Mouse (Mus musculus): ENCODE measurements around the gene Atg5.

Atg5 gene

DNA sequence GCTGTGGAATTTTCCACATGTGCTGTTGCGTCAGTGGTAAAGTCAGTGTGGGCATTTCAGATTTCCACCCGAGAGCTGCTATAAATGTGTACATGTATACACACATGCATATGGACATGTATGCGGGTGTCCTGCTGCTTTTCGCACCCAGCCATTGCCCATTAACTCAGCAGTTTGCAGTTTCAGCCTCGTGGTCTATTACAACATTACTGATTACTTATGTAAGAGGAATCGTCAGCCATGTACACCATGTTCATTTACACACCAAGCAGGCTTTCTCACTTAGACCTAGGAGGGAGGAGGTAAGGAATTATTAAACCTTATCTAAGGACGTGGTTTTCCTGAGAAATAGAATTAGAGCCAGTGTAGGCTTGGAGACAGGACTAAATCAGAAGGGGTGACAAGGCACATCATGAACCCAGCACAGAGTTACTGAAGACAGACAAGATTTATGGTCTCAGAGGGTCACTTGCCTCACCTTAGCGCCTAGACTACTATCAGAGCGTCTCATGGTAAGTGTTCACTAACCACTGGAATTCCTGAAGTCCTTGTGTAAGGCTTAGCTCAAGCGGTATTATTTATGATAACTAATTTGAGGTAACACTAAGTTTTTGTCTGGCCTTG, 79.5 kb downstream of the Atg5 start:
- in situ Hi-C loops (cut with MboI, MseI): loop anchor here (25.0 kb wide), 1 partner anchor 665 kb away; no protein-coding TSS in a partner anchor

DNA sequence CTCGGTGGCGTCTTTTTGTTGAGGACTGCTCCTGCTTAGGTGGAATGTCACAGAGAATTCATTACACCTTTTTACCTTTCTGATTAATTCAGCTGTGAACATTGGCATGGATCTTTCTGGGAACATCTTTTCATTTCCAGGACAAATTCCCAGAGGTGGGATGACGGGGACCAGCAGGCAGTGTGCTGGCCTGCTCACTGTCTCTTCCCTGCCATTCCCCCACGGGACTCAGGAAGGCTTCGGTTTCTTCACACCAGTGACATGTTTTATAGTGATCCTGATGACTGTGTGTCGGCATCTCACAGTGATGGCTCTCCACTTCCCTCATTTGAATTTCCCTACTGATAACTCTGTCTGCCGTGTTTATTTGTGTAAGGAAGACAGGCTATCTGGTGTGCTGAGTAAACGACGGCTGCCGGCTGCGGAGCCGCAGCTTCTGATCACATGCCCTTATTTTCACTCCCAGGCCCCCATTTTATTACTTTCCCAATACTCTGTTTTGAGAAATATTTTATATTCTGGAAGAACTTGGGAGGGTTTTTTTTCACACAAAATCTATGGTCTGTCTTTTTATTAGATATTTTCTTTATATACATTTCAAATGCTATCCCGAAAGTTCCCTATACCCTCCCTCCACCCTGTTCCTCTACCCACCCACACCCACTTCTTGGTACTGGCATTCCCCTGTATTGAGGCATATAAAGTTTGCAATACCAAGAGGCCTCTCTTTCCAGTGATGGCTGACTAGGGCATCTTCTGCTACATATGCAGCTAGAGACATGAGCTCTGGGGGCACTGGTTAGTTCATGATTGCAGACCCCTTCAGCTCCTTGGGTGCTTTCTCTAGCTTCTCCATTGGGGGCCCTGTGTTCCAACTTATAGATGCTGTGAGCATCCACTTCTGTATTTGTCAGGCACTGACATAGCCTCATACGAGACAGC, 80.6 kb downstream of the Atg5 start:
- in situ Hi-C loops (cut with MboI, MseI): loop anchor here (25.0 kb wide), 1 partner anchor 664 kb away; no protein-coding TSS in a partner anchor

DNA sequence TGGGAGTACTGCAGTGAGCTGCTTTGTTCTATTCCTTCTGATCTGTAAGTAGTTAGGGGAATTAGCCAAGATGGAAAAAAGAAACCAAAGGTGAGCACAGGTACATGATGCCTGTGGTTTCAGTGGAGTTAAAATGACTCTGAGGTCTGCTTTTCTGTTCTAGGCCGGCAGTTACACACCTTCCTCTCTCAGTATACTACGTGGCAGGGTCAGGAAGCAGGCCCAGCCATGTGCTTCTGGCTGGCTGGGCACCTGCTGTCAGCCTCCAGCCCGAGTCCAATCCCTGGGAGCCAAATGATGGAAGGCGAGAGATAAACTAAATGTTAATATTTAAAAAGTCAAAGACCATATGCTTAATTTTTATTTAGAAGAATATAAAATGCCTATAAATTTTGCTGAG, 85.3 kb downstream of the Atg5 start:
- in situ Hi-C loops (cut with MboI, MseI): no loop called here

DNA sequence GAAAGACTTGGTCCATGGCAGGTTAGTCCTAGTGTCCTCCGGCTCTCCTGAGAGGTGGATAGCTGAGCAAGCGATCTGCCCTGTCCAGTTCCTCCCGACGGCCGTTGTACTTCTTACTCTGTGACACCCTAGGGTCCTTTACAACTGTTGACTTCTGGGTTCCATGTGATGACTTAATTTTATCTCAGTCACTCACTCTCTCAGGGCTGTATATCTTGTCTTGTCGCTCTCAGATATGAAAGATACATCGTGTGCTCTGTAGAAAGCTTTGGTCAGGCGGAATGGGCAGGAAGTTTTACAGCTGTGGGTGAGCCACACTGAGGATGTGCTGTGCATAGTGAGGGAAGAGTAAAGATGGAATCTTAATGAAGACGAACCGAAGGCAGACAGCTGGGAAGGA, 86.2 kb downstream of the Atg5 start:
- in situ Hi-C loops (cut with MboI, MseI): no loop called here

DNA sequence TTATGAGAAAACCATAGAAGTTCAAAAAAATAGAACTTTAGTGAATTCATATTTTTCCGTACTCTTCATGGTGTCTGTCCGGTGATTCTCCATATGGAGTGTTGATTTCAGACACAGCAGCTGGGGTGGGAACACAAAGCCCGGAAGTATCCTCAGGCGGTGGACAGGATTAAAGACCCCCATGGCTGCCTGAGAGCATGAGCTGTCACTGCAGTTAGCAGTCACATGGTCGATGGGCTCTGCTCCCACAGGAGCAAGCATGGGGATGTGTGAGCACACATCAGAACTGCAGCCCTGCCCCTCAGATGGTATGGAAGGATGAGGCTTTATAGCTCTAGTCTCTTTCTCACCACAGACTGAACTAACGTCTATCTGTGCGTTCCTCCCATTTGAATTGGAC, 87.1 kb downstream of the Atg5 start:
- in situ Hi-C loops (cut with MboI, MseI): no loop called here

DNA sequence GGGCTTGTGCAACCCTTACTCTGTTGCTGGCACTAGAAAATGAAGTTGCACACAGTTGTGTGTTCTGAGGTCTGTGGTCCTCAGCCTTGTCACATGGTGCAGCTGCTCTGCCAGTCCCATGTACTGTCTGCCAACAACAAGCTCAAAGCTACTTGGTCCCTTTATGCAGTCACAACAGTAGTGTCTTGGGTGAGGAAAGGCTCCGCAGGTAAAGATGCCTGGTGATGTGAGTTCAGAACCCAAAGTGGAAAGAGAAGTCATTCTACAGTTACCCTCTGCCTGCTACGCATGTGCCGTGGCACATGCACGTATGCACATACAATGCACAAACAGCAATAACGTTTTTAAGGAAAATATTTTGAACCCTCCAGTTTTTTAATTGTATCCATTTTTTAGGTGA, 88.5 kb downstream of the Atg5 start:
- in situ Hi-C loops (cut with MboI, MseI): no loop called here

DNA sequence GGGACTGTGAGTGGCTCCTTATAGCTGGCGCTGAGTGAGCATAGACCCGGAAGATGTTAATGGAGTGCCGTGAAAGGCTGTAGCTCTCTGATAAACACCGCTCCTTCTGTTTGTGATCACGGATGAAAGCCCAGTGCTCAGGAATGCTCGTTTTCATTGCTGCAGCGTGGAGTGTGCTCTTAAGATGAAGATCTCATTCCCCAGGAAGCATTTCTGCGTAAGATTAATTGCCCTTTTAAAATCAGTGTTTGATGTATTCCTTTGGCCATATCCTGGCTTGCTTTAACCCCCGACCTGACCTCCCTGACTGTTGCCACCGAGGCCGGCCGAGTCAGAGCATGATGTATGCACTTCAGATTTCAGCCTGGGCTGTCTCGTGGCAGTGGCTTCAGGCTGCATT, 89.2 kb downstream of the Atg5 start:
- in situ Hi-C loops (cut with MboI, MseI): no loop called here

DNA sequence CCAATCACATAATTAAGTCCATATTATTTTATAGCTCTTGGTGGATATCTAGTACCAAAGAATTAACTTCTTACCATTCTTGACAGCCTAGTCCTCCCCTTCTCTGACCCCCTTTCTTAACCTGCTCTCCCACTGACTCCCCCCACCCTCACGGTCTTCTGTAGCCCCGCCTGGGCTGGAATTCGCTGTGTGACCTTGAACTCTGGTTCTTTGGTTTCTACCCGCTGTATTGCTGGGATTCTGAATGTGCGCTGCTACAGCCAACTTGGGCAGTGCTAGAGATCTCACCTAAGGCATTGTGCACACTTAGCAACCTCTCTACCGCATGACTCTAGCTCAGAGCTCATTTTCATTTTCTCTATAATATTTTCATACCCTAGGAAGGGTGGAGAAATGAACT, 90.7 kb downstream of the Atg5 start:
- in situ Hi-C loops (cut with MboI, MseI): no loop called here

DNA sequence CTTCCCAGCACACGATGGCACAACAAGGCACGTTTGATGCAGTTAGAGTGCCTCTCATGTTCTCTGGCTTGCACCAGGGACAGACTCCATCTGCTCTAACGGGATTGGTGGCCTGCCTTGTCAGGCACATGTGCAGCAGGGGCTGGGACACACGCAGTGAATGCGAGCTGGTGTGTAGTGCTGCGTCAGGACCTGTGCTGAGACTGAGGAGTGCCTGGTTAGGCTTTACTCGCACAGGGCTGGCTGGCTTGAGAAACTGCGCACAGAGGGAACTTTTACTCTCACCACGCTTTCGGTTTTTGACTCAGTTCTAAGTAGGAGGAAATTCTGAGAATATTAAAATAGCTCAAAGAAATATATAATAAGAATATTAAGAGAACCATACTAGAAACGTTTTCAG, 92.5 kb downstream of the Atg5 start:
- in situ Hi-C loops (cut with MboI, MseI): no loop called here

DNA sequence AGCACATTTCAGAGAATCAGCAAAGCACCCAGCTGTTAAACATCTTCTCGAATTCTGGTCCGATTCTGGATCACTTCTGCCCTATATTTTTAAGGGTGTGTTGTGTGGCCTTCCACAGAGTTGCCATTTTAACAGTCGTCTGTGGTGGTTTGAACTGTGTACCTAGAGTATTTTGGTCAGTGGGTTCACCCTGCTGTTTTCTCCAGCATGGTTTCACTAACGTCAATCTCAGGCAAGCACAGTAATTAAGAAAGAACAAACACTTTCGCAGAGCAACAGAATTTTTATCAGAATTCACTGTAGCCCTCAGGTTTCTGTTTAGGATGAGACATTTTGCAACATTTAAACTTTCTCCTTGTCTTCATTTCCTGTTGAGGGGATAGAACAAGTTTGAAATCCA, 94.3 kb downstream of the Atg5 start:
- in situ Hi-C loops (cut with MboI, MseI): no loop called here

DNA sequence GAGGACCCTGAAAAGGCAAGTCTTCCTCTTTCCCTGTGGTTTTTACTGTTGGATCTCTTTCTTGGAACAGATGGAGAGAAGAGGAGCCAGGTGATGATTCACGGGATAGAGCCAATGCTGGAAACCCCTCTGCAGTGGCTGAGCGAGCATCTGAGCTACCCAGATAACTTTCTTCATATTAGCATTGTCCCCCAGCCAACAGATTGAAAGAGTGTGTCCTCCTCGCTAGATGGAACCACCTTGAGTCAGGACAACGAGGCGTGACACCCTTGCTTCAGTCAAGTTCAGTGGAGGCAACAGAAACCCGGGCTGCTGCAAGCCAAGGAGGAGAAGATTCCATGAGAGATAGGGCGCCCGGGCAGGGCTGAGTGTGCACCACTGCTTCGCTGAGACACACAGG, 94.7 kb downstream of the Atg5 start:
- in situ Hi-C loops (cut with MboI, MseI): no loop called here

DNA sequence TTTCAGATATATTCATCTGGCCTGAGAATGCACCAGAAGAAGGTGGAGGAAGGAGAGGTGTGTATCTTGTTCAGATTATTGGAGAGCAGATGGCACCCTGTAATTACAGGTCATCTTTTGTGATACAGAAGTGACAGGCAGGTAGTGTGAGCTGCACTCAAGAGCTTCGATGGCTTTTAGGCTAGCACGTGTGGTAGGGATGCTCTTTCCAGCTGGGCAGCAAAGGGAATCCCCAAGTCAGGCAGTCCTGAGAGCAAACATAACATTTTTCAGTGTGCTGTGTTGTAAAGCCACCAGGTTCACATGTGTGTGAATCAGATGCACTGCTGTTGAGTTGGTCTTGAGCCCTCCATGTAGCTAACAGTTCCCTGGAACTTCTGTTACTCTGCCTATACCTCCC, 98.0 kb downstream of the Atg5 start:
- in situ Hi-C loops (cut with MboI, MseI): no loop called here

DNA sequence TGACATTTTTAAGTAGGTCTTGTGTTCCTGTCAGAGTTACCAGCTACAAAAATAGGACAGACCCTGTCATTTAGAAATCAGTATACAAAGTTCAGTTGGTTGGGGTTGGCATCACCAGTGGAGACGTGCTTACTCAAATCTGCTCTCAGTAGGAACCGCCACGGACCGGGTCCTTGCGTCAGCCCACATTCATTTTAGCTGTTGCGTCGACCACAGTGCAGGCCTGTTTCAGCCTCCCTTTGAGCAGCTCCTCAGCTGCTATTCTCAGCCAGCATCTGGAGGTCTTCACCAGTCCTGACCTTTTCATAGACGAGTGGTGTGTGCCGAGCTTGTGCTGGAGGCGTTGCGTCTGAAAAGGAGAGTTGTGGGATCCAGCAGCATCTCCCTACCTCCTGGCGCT, 98.9 kb downstream of the Atg5 start:
- in situ Hi-C loops (cut with MboI, MseI): no loop called here

DNA sequence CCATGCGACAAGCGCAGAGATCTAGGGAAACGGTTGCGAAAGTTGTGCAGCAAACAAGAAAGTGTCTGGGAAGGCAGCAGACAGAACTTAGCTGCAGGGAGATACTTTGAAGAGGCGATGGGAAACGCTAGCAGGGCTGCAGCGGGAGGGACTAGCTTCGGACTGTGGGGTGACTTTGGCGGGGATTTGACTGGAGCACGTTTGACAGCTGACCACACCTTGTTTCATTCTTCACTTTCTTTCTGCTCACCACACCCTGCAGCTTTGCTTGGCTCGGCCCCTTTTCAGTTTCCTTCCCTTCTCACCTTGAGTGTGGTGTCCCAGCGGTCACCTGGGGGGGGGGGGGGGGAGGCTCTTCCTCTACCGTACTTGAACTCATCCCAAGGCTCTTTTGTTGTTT, 100.4 kb downstream of the Atg5 start:
- in situ Hi-C loops (cut with MboI, MseI): no loop called here

DNA sequence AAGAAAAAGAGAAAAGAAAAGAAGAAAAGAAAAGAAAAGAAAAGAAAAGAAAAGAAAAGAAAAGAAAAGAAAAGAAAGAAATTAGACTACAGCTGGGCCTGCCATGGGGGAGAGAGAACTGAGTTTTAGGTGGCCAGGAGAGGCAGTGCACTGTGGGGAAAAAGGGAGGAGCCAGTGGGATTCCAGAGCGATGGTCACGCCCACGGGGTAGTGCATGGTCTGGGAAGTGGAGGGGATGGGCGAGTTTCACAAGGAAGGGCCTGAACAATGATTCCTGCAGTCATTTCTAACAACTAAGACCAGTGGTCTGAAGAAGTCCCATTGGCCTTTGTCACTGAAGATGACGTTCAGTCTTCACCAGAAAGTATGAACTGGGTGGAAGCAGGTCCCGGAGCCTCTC, 102.5 kb downstream of the Atg5 start:
- in situ Hi-C loops (cut with MboI, MseI): no loop called here

DNA sequence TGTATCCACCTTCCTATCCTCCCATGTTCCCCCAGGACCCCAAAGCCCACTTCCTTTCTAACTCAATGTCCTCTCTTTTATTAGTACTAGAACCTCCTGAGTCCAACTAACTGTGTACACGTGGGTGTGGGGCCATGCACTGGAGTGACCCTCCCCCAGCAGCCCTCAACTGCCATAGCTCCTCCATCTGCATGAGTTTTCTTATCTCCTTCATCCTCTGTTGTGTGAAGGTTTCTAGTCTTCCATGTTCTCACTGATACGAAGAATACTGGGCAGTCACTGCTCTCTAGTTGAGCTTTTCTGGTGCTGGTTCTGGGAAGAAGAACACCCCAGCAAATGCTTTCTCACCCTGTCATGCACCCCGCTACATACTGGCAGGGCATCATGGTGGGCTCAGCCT, 104.1 kb downstream of the Atg5 start:
- in situ Hi-C loops (cut with MboI, MseI): no loop called here

DNA sequence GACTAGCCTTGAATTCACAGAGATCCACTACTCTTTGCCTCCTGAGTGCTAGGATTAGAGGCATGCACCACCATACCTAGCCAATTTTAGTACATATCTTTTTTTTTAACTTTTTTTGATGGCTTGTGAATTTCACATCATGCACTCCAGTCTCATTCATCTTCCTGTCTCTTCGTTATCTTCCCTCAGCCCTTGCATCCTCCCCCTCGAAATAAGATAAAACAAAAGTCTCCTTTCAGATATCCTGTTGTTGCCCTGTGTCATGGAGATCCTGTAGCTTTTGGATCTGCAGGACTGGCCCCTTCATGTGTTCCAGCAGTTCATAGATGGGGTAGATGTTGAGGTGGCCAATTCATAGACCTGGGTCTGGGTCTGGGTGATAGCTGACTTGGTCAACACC, 106.5 kb downstream of the Atg5 start:
- in situ Hi-C loops (cut with MboI, MseI): no loop called here

DNA sequence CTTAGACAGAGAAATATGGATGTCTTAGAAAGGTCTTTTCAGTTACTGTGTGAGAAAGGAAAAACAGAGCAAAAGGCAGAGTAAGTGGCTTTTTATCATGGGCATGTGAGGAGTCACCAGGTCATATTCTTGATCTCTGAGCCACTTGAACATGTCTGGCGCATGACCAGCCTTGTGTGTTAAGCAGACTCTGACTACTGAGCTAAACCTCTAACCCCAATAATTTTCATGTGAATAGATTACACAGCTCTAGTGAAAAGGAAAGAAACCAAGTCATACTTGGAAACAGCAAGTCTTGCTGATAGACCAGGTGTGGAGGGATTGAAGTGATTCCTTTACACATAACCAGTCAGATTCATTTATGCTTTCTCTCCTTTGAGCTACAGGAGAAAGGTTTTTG, 107.3 kb downstream of the Atg5 start:
- in situ Hi-C loops (cut with MboI, MseI): no loop called here

DNA sequence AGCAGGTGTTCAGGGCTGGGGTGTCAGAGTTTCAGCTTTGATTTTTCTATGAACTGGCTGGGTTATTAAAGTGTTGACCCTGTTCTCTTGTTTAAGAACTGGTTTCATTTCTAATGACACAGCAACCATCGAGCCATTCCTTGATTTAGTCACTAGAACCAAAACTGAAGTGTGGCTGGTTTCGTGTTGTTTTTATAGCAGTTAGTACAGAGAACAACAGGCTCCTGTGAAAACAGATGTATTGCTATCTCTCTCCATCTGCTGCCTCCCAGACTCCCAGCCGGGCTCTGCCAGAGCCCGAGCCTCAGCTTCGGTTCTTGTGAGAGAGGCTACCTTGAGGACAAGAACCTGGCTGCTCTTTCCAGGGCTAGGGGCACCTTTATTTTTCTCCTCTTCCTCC, 109.7 kb downstream of the Atg5 start:
- in situ Hi-C loops (cut with MboI, MseI): no loop called here

DNA sequence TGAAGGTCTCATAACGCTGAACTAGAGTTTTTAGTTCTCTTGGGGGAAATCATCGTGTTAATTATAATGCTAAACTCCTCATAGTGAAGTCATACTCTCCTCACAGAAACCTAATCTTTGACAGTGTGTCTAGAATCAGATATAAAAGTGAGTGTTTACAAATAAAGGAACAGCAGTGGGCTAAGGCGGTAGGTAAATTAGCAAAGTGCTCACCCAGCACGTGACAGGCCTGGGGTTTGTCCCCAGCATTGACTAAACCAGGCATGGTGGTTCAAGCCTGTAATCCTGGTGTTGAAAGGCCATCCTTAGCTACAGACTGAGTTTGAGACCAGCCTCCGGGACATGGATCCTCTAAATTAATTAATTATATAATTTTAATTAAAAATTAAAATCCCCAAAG, 110.2 kb downstream of the Atg5 start:
- in situ Hi-C loops (cut with MboI, MseI): no loop called here

DNA sequence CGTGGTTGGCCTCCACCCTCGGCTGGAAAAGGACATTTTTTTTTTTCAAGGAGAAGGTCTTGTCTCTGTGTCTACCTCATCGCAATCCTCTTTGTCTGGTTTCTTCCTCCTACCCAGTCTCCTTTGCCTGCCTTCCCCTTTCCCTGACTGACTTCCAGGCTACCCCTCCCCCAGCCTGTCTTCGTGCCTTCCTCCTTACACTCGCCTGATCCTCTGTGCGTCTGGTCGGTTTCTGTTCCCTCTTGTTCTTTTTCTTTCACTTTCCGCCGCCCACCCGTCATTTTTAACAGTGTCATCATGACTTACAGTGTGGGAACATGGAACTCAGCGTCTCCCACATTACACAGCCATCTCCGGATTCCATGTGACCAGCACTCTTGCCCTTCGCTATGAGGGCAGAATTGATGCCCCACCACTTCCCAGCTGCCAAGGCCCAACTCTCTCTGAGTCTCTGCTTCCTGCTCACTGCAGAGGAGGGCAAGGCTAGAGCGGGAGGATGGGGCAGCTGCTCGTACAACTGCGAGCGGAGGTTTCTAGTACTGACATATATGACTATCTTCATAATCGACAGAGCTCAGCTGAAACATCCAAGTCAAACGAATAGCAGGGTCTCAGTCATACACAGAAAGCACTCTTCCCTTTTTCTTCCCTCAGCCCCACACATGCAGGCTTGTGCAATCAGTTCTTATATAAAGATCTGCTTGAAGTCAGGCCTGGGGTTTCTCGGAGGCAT, 112.5 kb downstream of the Atg5 start:
- in situ Hi-C loops (cut with MboI, MseI): loop anchor here (5.0 kb wide), 1 partner anchor 67 kb away; no protein-coding TSS in a partner anchor

DNA sequence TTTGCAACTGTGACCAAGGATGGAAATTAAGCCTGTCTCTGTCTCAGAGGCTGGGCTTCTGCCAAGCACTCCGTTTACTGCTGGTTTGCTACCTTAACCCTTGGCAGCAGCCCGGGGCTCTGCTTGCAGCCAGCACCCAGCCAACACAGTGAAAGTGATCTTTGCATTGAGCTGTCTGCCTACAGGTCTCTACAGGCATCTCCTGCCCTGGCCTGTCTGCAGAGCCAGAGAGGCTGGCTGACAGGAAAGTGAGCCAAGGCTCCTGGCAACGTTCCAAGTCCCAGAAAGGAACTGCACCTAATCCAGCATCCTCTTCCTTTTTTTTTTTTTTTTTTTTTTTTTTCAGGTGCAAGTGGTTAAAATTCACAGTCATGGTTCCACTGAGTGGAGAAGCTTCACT, 113.2 kb downstream of the Atg5 start:
- in situ Hi-C loops (cut with MboI, MseI): loop anchor here (5.0 kb wide), 1 partner anchor 66 kb away; no protein-coding TSS in a partner anchor
